Mouse (Mus musculus) ES-E14 (cell line): ENCODE data around the gene Lrrc15. TPM values are rescaled to one million over a fixed set of nuclear protein-coding genes. Genes with fewer than 3 reads are reported as not detected.

Experiments used
- DNase-seq: peaks from one replicate; pipeline ENCODE4 v3.0.0-alpha.2; 2013; ENCODE audit warnings: low read depth, low spot score
- H3K27ac ChIP-seq: 2 replicates; pipeline ENCODE4 v1.5.1; 2012; ENCODE audit warnings: low read depth, mild to moderate bottlenecking, low read length, moderate library complexity, mixed read lengths; ENCODE audit not compliant: poor library complexity, insufficient read depth, severe bottlenecking
- H3K36me3 ChIP-seq: 2 replicates; pipeline ENCODE4 v1.6.1; 2012; ENCODE audit warnings: mild to moderate bottlenecking, low read length, moderate library complexity, mixed read lengths; ENCODE audit not compliant: control insufficient read depth, poor library complexity, insufficient read depth, severe bottlenecking
- H3K4me1 ChIP-seq, 2 experiments: fragments of 150-350 bp in 1 of 2; sonication (generic) in 1 of 2; 2 replicates each; pipeline ENCODE4 v1.6.1; 2012; ENCODE audit warnings: low read length in 2 of 2, mild to moderate bottlenecking in 1 of 2, mixed read lengths in 1 of 2; ENCODE audit not compliant: control insufficient read depth in 2 of 2, insufficient read depth in 2 of 2, poor library complexity in 1 of 2
- H3K4me3 ChIP-seq, 2 experiments: fragments of 150-350 bp in 1 of 2; sonication (generic) in 1 of 2; 2 replicates each; pipeline ENCODE4 v1.5.1; 2012; ENCODE audit warnings: low read length in 2 of 2, low read depth in 1 of 2, mild to moderate bottlenecking in 1 of 2, mixed read lengths in 1 of 2; ENCODE audit not compliant: insufficient read depth in 1 of 2, poor library complexity in 1 of 2, severe bottlenecking in 1 of 2
- H3K9ac ChIP-seq: 2 replicates; pipeline ENCODE4 v1.6.1; 2012; ENCODE audit warnings: low read depth, mild to moderate bottlenecking, low read length, mixed read lengths; ENCODE audit not compliant: poor library complexity, insufficient read depth, severe bottlenecking
- H3K9me3 ChIP-seq: fragments of 150-350 bp; sonication (generic); 2 replicates; pipeline ENCODE4 v1.6.1; 2012; ENCODE audit warnings: low read depth, mild to moderate bottlenecking, low read length; ENCODE audit not compliant: control insufficient read depth, insufficient read depth
- CHD2 ChIP-seq: IDR thresholded peaks from 2 replicates; pipeline ENCODE4 v1.6.1; 2014; ENCODE audit warnings: mild to moderate bottlenecking, low read depth, low read length, inconsistent platforms
- HCFC1 ChIP-seq: IDR thresholded peaks from 2 replicates; pipeline ENCODE4 v1.6.1; 2012; ENCODE audit warnings: low read length, inconsistent platforms, borderline replicate concordance; ENCODE audit not compliant: insufficient read depth
- MAFK ChIP-seq: IDR thresholded peaks from 2 replicates; pipeline ENCODE4 v1.6.1; 2014; ENCODE audit warnings: mild to moderate bottlenecking, low read depth, low read length, inconsistent platforms; ENCODE audit not compliant: insufficient read depth
- ZC3H11A ChIP-seq: IDR thresholded peaks from 2 replicates; pipeline ENCODE4 v1.6.1; 2012; ENCODE audit warnings: low read depth, mild to moderate bottlenecking, inconsistent platforms, low read length, borderline replicate concordance
- ZNF384 ChIP-seq: IDR thresholded peaks from 2 replicates; pipeline ENCODE4 v1.6.1; 2012; ENCODE audit warnings: low read depth, low read length, inconsistent platforms
- in situ Hi-C, 2 experiments: fragments of 600-800 bp; cut with MboI; formaldehyde crosslinking; loops; one replicate each; pipeline ENCODE4 v1.15.1; 2025; ENCODE audit warnings: low sequenced_read_pairs in 2 of 2, inconsistent platforms in 1 of 2; ENCODE audit not compliant: unreplicated experiment in 2 of 2
- total RNA-seq: library from RNA; depleted of rRNA; stranded (reverse); fragments of 300-350 nt; gene quantifications from 2 replicates; pipeline ENCODE4 v1.2.3, GENCODE M21; 2012

Lrrc15 gene
- total RNA-seq, 1 experiment: 1.8 TPM

- Histone ChIP-seq H3K4me1 (peaks cover 0 to 19% of the 10 kb centered on the region in 2 experiments; a peak in 2 of 4 replicates), H3K27ac (no peak overlapping the region), H3K4me3 (no peak overlapping the region), H3K9ac (no peak overlapping the region), H3K9me3 (no peaks in the 10 kb centered on the region), H3K36me3 (no peaks in the 10 kb centered on the region)
- in situ Hi-C loops: no loop called here
- TF ChIP-seq HCFC1: no peak
- no peak for TF ChIP-seq ZC3H11A
- no peak for TF ChIP-seq ZNF384
- no peak for TF ChIP-seq MAFK
- no peak for TF ChIP-seq CHD2
- no peak for DNase-seq
These were observed 7.3 kb downstream of the Lrrc15 start for GRCm38 (mm10) chr16:30275558-30276340.

- no peaks in the 10 kb centered on the region for H3K36me3 ChIP-seq
- in situ Hi-C loops: no loop called here
- no peak overlapping the region for H3K4me3 ChIP-seq
- DNase-seq: no peak
- no peak for TF ChIP-seq CHD2
- no peak for TF ChIP-seq ZC3H11A
- no peak for TF ChIP-seq ZNF384
- no peak for TF ChIP-seq MAFK
- H3K27ac ChIP-seq: no peak overlapping the region
- H3K4me1 ChIP-seq: peaks cover 0 to under 1% of the 10 kb centered on the region in 2 experiments; a peak in 1 of 4 replicates
- no peaks in the 10 kb centered on the region for H3K9me3 ChIP-seq
- no peak overlapping the region for H3K9ac ChIP-seq
These were observed 10.0 kb downstream of the Lrrc15 start for GRCm38 (mm10) chr16:30273065-30273464.

- Histone ChIP-seq H3K9me3 (no peaks in the 10 kb centered on the region), H3K27ac (no peak overlapping the region), H3K9ac (no peak overlapping the region), H3K4me3 (no peak overlapping the region), H3K4me1 (no peaks in the 10 kb centered on the region), H3K36me3 (no peaks in the 10 kb centered on the region)
- in situ Hi-C loops: no loop called here
- no peak for DNase-seq
- no peak for TF ChIP-seq HCFC1
- no peak for TF ChIP-seq CHD2
- no peak for TF ChIP-seq ZC3H11A
- no peak for TF ChIP-seq ZNF384
- no peak for TF ChIP-seq MAFK
These were observed 11.0 kb downstream of the Lrrc15 start for GRCm38 (mm10) chr16:30271941-30272595.

- Histone ChIP-seq H3K36me3 (no peaks in the 10 kb centered on the region), H3K9me3 (no peaks in the 10 kb centered on the region), H3K4me3 (no peak overlapping the region), H3K9ac (no peak overlapping the region), H3K27ac (no peak overlapping the region), H3K4me1 (no peaks in the 10 kb centered on the region)
- no peak for TF ChIP-seq MAFK
- no peak for DNase-seq
- in situ Hi-C loops: no loop called here
These were observed 11.8 kb downstream of the Lrrc15 start for GRCm38 (mm10) chr16:30271223-30271761.
